Mouse (Mus musculus): ENCODE data around the gene Efl1. TPM values are rescaled to one million over a fixed set of nuclear protein-coding genes. Genes with fewer than 3 reads are reported as not detected.

The Efl1 gene
- total RNA-seq, 2 experiments from 2014 or later = 8.8 to 10.1 TPM

- DNase-seq (ENCODE audit: low spot score) = no peak
- intact Hi-C loops (cut with DNase I) = no loop called here
These were observed 146.1 kb downstream of the Efl1 start for GRCm38 (mm10) chr7:82794542-82794941.

GRCm38 (mm10) chr7:82802206-82802605 is 153.8 kb downstream of the Efl1 start:
- DNase-seq (ENCODE audit: low spot score) = no peak
- intact Hi-C loops (cut with DNase I) = no loop called here

GRCm38 (mm10) chr7:82808257-82808656 is 159.8 kb downstream of the Efl1 start:
- intact Hi-C loops (cut with DNase I) = no loop called here
- DNase-seq (ENCODE audit: low spot score) = no peak

- intact Hi-C loops (cut with DNase I) = no loop called here
These were observed 160.7 kb downstream of the Efl1 start for GRCm38 (mm10) chr7:82809126-82809525.

GRCm38 (mm10) chr7:82810799-82811139 is 162.4 kb downstream of the Efl1 start:
- intact Hi-C loops (cut with DNase I) = no loop called here
- DNase-seq (ENCODE audit: low spot score) = no peak

More at GRCm38 (mm10) chr7:82809126-82809525, 160.7 kb downstream of the Efl1 start:
- DNase-seq (ENCODE audit: low spot score) = no peak

GRCm38 (mm10) chr7:82811140-82811851 is 162.9 kb downstream of the Efl1 start:
- intact Hi-C loops (cut with DNase I) = no loop called here
- no peak for DNase-seq (ENCODE audit: low spot score)

- DNase-seq (ENCODE audit: low spot score) = no peak
- intact Hi-C loops (cut with DNase I) = no loop called here
These were observed 164.1 kb downstream of the Efl1 start for GRCm38 (mm10) chr7:82812186-82813155.

GRCm38 (mm10) chr7:82819541-82819940 is 171.1 kb downstream of the Efl1 start:
- DNase-seq (ENCODE audit: low spot score) = no peak
- intact Hi-C loops (cut with DNase I) = no loop called here

GRCm38 (mm10) chr7:82820661-82821060 is 172.2 kb downstream of the Efl1 start:
- intact Hi-C loops (cut with DNase I) = no loop called here
- DNase-seq (ENCODE audit: low spot score) = no peak

GRCm38 (mm10) chr7:82821501-82821900 is 173.1 kb downstream of the Efl1 start:
- DNase-seq (ENCODE audit: low spot score) = no peak
- intact Hi-C loops (cut with DNase I) = no loop called here

GRCm38 (mm10) chr7:82822528-82822927 is 174.1 kb downstream of the Efl1 start:
- DNase-seq (ENCODE audit: low spot score) = no peak
- intact Hi-C loops (cut with DNase I) = no loop called here

Other genes starting within 250 kb of the Efl1 start
- gene Saxo2, start 86 bp upstream of the Efl1 start, total RNA-seq (2021) = 1 to 10 TPM; 1.1 to 2.7 TPM
- 1 to 10 TPM; 1.6 to 2.5 TPM for gene Mex3b, start 218.7 kb downstream of the Efl1 start, total RNA-seq (2021)

Data from heart, postnatal 25 days (tissue).